Mouse (Mus musculus) kidney, adult 9 months (tissue): ENCODE measurements around the gene Tgm1.
A peak's percentile ranks its signal among the peaks of the same experiment; 100 is the strongest.

Source experiments
- DNase-seq: peaks from one replicate; pipeline ENCODE4 v3.0.0; 2022

Tgm1 gene

DNA sequence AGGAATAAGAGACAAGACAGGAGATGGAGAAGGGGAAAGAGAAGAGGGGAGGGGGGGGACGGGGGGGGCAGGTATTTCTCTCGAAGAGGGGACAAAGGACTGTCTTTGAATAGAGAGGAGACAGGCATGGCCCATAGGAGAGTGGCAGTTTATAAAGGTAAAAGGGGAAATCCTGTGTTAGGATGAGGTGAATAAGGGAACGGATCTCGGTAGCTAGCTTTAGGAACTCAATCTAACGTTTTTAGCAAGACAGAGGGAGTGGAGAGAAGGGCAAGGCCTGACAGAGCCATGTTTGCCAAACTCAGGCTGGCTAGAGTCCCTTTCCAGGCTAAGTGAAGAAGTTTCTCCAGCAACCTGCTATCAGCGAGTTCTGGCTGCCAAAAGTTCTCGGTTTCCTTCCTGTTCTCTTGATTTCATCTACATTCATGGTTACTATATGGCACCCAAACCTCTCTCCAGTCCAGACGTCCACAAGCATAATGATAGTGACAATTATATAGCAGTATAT, 8.8 kb upstream of the Tgm1 start:
- DNase-seq: no peak

DNA sequence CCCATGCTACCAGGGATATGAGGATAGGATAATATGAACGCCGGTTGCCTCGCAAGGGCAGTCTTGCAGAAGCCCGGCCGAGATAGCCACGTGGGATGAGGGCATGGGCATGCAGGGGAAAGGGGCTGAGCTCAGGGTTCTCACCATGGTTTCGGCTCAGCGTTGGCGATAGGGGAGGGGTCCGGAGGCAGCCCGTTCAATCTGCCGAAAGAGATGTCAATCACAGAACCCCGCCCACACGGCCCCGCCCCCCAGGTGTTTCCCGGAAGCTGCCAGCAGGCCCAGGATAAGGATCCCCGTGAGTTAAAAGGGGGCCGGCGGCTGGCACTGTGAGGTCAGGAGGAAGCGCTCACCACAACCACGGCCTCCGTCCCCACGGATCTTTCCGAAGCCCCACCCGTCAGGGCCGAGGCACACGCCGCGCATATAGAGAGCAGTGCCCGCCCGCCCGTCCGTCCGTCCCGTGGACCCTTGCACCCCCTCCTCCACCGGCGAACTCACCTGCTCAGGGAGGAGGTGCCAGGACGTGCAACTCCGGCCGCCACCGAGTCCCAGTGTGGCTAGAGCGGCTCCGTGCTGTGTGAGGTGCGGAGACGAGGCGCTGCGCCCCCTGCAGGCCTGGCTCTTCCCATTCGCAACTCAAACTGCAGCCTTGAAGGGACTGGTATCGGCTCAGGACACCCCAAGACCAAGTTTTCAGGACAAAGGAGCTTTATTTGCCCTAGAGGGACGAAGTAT, 8.1 kb upstream of the Tgm1 start, which contains the start of gene Rabggta:
Gene Rabggta, minus strand, starts transcription at position 564 of the 738 bp plus-strand sequence.
- peak; percentile 96 for DNase-seq

DNA sequence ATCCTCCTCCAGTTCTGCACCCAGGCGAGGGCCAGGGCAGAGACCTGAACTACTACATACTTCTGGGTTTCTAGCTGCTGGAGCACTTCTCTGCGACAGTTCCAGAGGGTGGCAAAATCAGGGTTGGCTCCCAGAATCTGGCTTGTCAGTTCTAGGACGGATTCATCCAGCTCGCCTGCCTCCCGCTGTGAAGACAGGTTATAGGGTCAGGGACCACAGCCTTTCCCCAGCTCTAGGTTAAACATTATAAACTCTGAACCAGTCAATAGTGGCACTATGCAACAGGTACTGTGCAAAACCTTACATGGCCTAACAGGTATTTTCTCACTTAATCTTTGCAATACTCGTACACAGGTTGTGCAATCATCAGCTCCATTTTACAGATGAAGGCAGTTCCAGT, 7.3 kb upstream of the Tgm1 start:
- peak; percentile 81 for DNase-seq

DNA sequence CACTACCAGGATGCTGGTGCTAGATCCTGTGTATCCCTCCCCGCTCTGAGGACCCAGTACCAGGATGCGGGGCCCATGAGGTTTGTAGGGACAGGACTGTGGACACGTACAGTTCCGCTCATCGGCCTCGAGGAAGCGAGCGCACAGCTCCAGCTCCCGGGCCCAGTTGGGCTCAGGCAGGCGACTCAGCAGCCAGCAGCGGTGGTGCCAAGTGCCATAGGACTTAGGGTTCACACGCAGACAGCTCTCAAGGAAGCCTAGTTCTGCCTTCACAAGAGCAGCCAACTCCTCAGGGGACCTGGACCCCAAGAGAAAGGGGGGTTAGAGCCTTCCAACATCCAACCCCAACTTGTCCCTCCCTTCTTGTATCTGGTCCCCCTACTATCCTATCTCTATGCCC, 6.9 kb upstream of the Tgm1 start:
- DNase-seq: no peak

DNA sequence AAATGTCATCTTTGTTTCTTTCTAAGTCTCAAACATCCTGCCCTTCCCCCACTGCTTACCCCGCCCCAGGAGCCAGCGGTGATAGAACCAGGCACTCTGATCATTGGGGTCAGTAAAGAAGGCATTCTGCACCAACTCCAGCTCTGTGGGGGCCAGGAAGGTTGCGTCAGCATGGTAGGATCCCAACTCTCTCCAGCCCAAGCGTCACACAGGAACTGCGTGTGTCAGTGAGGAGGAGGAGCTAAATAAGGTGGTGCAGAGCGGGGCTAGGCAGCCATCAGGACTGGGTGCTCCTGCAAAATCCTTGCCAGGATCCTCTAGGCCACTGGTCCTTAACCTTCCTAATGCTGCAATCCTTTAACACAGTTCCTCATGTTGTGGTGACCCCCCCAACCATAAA, 6.0 kb upstream of the Tgm1 start:
- no peak for DNase-seq

DNA sequence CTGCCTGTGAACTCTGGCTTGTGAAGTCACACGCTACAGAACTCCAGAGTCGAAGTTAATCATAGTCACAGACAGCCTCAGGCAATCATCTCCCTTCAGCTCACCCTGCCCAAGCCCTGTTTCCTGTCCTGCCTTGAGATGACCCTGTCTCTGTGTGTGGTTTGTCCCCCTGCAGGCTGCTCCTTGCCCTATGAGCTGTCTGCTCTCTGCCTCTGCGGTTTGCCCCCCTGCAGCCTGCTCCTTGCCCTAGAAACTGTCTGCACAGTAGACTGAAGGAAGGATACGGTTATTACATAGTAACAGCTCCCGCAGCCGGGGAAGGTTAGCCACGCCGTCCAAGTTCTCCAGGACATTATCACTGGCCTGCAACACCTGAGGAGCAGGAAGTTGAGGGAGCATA, 3.2 kb upstream of the Tgm1 start:
- peak; percentile 92 for DNase-seq

DNA sequence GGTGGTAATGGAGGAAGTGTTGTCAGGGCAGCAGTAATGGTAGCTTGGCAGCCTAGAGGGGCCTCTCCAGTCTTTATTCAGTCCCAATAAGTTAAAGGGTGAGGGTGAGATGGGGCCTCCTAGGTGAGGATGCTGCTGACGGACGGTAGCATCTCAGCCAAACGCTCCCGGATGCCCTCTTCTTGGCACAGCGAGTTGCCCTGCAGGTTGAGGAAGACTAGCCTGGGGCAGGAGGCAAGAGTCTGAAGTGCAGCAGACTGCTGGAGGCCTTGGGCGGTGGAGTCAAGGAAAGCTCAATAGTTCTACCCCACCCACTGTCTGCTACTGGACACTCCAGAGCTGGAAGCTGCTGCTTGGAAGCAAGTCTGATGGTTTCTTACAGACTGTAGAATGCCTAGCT, 2.5 kb upstream of the Tgm1 start:
- peak; percentile 78 for DNase-seq

DNA sequence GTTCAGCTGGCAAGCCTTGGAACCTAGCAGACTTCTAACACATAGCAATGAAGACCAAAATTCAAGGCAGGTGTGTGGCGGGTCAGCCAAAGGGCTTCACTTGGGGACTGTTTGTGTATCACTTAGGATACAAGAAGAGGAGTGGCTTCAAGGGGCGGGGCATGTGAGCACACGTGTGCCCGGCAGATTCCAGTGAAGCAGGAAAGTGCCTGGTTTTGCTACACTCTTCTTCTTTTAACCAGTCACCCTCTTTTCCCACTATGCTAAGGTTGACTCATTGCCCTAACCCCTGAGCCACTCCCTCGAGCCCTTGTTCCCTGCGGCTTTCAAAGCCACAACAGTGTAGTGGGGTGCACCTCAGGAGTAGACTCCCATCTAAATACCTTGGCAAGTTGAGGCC, 1.2 kb upstream of the Tgm1 start:
- peak; percentile 50 for DNase-seq

DNA sequence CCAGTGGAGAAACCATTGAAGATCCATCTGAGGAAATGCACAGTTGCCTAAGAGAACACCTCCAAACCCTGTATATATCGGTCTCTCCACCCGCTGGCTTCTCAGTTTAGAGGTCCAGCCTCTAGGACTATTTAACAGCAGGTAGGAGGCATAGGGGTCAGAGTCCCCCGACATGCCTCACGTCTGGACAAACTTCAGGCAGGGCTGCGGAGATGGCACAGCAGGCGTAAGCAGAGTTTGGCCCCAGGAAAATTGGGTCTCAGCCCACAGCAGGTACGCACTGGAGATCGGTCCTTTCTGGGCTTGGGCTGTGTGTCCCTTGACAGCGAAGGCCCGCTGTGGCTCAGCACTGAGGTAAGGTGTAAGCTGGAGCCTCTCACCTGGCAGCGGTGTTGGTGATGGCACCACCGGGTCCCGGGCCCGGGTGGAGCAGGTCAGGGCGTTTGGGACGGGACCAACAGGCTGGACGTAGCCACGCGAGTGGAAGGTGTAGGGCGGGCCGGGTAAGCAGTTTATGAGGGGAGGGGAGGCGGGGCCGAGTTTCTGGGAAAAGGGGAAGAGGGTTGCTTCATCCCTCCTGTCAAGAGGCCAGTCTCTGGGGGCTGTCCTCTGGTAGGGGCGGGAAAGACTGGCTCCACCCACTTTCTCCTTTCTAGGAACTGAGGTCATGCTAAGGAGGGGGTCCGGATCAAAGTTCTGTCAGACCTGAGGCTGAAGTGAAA, 558 bp downstream of the Tgm1 start:
- DNase-seq: peak; percentile 79

DNA sequence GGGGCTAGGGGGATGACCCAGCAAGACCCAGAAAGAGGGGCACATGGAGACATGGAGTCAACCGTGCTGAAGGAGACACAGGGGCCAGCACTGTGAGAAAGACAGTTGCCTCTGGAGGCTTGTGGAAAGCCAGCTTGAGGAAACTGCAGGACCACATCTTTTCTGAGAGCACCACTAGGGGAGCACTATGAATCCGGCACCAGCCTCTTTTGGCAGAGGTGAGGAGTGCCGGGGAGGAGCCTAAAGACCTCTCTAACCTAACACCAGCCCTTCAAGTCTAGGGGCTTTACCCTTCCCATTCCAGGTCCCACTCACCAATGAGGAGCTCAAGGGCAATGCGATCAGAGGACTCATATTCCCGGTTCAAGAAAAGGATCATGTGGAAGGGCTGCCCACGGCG, 1.9 kb downstream of the Tgm1 start:
- no peak for DNase-seq

DNA sequence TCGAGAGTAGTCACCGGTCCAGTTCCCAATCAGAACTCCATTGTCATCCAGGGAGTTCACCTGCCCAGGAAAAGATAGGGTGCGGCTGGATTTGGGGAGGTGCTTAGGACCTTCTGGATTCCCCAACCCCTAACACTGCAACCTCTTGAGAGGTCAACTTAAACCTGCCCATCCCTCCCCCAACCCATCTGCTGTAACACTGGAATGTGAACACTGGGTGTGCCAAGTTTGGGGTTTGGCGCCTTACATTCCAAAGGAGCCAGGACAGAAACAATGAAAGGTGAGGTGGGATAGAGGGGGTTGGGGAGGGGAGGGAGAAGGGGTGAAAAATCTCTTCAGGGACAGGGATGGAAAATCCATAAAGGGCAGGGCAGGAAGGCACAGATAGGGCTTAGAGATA, 4.2 kb downstream of the Tgm1 start:
- DNase-seq: no peak

DNA sequence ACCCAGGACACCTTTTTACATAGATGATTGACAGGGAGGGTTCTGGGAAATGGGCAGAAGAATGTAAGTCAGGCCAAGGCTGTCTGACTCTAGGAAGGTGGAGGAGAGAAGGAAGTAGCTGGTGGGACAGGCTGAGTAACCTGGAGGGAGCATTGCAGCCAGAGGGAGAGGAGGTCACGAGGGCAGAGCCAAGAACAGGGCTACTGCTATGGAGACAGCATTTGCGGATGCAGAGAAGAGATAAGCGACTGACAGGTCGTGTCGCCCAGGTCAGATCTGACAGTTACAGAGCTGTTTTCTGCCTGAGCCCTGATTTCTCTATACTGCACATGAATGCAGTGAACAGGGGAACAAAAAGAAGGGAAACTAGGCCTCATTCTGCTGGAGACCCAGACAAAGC, 6.3 kb downstream of the Tgm1 start:
- DNase-seq: no peak

DNA sequence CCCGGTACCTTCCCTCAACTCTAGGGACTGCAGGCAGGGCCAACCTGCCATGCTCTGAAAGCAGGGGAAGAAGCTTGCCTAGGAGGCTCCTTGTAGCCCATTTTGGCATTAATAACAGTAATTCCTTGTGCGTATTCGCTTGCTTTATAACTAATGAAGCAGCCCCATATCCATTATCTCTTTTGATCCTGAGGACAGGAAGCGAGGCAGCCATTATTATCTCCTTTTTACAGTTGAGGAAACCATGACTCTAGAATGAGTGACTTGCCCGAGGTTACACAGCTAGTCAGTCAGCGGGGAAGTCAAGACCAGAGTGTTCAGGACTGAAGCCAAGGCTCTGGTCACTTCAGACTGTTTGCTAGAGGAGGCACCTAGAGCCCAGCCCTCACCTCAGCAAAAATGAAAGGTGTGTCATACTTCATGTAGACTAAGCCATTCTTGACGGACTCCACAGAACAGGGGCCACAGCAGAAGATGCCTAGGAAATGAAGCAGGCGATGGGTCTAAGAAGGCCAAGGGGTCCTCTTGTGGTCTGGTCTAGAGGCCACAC, 7.6 kb downstream of the Tgm1 start:
- no peak for DNase-seq

DNA sequence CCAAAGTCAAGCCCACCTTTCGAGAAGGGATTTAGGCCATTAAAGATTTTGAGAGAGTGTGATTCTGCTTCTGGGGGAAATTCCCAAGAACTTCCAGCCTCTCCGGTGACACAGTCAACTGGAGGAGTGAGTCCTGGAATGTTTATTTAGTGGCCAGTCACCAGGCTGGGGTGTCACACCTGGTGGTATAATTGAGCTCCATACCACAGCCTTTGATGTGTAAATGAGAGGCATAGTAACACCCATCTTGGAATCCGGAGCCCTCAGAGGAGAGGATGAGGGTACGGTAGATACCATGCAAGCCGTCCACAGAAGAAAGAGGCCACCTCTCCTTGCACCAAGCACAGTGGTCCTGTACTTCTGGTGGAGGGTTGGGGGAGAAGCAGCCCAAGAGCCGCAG, 11.0 kb downstream of the Tgm1 start:
- DNase-seq: no peak

DNA sequence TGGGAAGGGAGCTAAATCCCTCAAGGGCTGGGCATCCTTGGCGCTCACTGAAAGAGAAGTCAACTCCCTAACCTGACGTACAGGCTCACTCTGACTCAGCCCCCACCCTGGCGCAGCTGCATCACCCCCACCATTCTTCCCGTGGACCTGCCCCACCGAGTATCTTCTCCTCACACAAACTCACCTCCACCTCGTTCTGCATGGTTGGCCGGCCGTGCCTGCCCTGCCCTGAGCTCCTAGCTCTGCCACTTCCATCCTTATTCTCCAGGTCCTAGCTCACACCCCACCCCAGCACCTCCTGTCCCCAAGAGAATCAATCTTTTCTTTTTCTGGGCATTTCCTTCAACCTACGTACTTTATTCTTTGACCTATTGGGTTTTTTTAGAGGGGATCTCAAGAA, 12.6 kb downstream of the Tgm1 start:
- DNase-seq: no peak

DNA sequence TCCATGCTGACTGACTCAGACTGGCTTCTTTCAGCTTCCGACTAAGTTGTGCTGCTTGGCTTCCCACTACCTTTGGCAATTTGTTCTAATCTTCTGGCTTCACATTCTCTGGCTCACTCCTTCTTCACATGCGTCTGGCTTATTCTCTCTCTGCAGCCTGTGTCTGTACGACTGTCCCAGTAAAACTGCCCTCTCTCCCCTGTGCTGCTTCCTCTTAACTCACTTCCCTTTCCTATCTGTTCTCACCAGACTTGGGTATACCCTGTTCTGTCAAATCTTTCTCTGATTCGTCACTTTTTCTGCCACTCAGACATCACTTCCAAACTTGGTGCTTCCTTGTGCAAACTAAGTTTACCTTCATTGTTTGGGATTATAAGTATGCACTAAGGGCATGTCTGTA, 16.5 kb downstream of the Tgm1 start:
- no peak for DNase-seq

DNA sequence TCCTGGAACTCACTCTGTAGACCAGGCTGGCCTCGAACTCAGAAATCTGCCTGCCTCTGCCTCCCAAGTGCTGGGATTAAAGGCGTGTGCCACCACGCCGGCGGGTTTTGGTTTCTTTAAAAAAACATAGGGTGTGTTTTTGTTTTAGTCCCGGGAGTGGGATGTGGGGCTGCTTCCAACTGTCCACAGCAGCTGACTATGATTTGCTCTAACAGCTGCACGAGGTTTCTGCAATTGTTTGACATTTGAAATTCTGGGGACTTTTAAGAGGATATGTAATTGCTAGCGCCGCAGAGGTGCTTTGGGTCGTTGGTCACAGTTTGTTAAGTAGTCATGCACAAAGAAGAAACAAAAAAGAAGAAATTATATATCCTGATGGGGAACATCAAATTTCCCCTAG, 24.3 kb downstream of the Tgm1 start:
- no peak for DNase-seq

DNA sequence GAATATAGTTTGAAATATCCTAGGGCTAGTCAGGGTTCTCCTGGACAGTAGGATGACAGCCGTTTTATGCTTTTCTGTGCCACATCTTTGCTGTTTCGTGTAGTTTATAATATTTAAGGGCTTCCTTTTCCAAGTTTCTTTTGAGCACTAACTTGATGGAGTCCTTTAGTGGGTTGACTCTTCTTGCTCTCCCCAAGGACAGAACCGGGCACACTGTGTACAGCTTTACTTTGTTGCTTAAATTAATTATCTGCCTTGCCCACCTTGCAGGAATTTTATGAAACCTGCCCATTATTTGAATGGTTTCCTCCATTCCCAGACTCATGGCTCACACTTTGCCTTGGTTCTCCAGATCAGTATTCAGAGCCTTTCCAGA, 31.6 kb downstream of the Tgm1 start:
- no peak for DNase-seq

DNA sequence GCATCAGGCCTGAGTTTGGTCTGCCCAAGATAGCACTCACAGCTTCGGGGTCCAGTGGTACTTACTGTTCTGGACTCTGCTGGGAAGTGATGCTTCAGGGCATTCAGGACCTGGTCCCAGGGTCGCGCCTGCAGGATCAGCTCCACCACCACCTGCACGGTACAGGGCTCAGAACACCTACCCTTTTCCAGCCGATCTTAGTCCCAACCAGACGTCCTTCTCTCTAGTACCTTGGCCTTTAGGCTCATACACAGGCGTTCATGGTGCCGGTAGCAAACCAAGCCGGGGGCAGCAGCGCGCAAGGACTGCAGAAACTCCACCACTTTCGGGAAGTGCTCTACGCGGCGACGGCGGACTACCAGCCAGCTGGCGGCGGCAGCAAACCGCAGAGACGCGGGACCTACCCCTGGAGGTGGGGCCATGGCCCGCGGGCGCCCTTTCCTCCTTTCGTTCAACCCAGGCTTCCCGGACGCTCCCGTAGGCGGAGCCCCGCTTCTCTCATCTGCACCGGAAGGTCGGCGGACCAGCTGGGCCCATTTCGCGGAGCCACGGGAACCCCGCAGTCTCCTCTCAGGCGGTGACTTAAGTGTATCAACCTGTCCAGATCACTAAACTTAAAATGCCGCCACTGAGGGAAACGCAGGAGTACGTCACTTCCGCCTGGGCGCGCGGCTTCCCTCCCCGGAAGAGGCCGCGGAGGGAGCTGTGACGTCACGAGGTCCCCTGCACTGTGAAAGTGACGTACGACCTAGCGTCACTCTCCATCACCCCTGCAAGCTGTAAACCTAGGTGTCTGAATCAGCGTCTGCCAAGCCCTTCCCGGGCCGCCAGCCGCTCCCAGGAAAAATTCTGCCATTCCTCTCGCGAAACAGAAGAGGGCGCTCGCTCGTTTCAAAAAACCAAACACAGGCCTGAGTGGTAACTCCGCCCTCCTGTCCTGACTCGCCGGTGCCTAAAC, 32.3 kb downstream of the Tgm1 start, which contains the start of gene Tinf2:
Gene Tinf2, minus strand, starts transcription at position 661 of the 958 bp plus-strand sequence.
- DNase-seq: peak; percentile 97

DNA sequence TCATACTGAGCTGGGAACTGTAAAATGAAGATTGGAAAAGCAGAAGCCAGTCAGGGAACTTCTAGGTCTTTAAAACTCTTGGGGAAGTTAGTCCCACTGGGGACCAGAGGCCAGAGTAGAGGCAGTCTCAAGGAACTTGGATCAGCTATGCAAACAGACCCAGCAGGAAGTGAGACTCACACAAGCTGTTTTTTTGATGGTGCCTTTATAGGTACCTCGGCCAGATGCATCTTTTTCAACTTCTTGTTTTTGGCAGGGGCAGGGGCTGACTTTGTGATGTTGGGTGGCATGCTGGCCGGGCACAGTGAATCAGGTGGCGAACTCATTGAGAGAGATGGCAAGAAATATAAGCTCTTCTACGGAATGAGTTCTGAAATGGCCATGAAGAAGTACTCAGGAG, 36.1 kb downstream of the Tgm1 start:
- DNase-seq: no peak

DNA sequence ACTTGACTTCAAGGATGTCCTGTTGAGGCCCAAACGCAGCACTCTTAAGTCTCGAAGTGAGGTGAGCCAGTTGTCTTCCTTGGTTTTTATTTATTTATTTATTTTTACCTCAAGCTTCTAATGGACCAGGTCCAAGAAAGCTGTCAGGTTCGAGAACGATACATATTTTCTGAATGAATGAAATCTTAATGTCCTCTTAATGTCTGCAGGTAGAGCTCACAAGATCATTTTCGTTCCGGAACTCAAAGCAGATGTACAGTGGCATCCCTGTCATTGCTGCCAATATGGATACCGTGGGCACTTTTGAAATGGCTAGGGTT, 41.0 kb downstream of the Tgm1 start:
- no peak for DNase-seq

DNA sequence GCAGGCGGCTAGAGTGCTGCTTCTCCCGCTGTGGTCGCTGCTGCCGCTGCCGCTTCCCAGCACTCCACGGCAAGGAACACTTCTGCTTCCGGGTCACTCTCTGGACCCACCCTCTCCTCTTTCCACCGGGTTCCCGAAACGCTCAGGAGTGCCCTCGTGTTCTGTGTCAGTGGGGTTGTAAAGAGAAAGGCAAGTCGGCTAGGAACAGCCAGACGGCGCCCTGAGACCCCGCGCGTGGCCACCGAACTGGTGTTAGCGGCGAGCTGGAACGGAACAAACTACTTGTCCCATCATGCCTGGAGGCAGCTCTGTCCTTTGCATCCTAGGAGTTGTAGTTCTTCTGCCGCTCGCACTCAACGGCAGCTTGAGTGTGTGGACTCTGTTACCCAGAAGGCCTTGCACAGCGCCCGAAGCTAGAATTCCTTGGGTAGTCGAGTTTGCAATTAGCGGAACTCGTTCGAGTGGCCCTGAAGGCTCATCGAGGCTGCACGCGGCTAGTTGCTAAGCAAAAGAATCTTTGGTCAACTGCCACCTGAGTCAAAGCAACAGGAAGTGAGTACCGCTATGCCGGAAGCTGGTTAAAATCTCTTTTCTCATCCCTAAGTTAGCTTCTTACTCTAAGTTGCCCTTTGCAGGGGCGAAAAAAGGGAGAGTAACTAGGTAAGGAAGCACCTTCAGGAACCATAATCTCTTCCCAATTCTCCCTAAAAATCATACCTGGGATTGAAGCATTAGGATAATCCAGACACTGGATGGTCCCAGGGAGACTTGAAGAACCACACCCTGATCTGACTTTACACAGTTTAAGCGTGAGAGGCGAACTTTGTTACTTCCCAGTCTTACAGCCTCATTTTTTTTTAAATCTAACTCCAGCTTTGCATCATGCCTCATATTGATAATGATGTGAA, 41.6 kb downstream of the Tgm1 start, which contains the start of the genes Gmpr2 and Nedd8:
Gene Gmpr2, plus strand, starts transcription at position 109 of the 908 bp plus-strand sequence.
Gene Nedd8, minus strand, starts transcription at position 292 of the 908 bp plus-strand sequence.
- DNase-seq: peak; percentile 97
